Mouse (Mus musculus): ENCODE results near the gene Ssu72. TPM values are rescaled to one million over a fixed set of nuclear protein-coding genes. Genes with fewer than 3 reads are reported as not detected.
"Not testable (repeated sequence)": the region's sequence is repeated elsewhere in the genome, so short reads cannot be mapped to it uniquely, and the experiment has no call there.

Gene Ssu72
- polyA plus RNA-seq, 1 experiment from 2014 or later, result 156 TPM

- H3K36me3 ChIP-seq (ENCODE audit: insufficient read depth), result peaks cover 58% of the 10 kb centered on the region
Observed at GRCm38 (mm10) chr4:155739741-155740636, 35.4 kb downstream of the Ssu72 start.

DNA sequence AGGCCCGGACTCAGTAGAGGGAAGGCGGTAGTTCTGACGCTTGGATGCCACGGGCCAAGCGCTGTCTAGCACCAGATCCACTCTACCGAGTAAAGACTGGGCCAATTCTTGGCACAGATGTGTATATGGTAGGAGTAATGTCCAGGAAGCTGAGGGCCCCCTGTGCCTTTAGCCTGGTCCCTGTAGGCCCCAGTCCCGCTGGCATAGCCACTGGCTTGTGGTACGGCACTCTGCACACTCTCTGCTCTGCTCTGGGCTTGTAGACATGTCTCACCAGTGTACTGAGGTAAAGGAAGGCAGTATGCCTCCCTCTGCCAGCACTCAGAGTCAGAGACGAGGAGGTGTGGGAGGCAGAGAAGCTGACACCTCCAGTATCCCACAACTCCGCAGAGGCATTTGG, 36.1 kb downstream of the Ssu72 start:
- WGBS, result 85% methylated on average over 10 of the region's 10 CpGs
- not testable (repeated sequence) for H3K9ac ChIP-seq; H3K9me3 ChIP-seq (ENCODE audit: low read depth, low read length); H3K4me1 ChIP-seq (ENCODE audit: insufficient read depth); H3K27ac ChIP-seq (ENCODE audit: low read depth); H3K27me3 ChIP-seq (ENCODE audit: insufficient read depth, low read length); H3K4me2 ChIP-seq; H3K4me3 ChIP-seq (ENCODE audit: low read depth, low read length); DNase-seq; ATAC-seq (ENCODE audit: insufficient read depth)
- peaks cover 65% of the 10 kb centered on the region for H3K36me3 ChIP-seq (ENCODE audit: insufficient read depth)

More at GRCm38 (mm10) chr4:155739741-155740636, 35.4 kb downstream of the Ssu72 start:
- no peak overlapping the region for H3K4me3 ChIP-seq (ENCODE audit: low read depth, low read length)
- no peak for TF ChIP-seq CTCF (IDR thresholded peaks at IDR 0.05; ENCODE audit: low read depth)
- H3K9me3 ChIP-seq (ENCODE audit: low read depth, low read length), result no peaks in the 10 kb centered on the region
- H3K4me2 ChIP-seq, result no peak overlapping the region
- H3K27ac ChIP-seq (ENCODE audit: low read depth), result no peak overlapping the region
- H3K27me3 ChIP-seq (ENCODE audit: insufficient read depth, low read length), result no peaks in the 10 kb centered on the region
- DNase-seq, result no peak
- no peaks in the 10 kb centered on the region for H3K4me1 ChIP-seq (ENCODE audit: insufficient read depth)
- ATAC-seq (ENCODE audit: insufficient read depth), result no peak
- 76% methylated on average over 37 of the region's 37 CpGs for WGBS
- H3K9ac ChIP-seq, result no peak overlapping the region

DNA sequence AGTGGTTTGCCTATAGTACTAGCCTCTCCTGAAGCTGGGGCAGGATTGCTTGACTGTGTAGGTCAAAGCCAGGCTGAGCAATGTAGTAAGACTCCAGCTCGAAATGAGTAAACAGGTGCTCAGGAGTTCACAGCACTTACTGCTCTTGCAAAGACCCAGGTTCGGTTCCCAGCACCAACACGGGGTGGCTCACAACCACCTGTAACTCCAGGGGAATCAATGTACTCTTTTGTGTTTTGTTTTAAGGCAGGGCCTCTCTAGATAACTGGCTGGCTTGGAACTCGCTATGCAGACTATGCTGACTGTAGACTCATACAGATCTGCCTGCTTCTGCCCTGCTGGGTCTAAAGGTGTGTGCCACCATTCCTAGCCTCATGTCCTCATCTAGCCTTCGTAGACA, 38.1 kb downstream of the Ssu72 start:
- 87% methylated on average over 5 of the region's 5 CpGs for WGBS
- H3K4me3 ChIP-seq (ENCODE audit: low read depth, low read length), result no peak overlapping the region
- H3K36me3 ChIP-seq (ENCODE audit: insufficient read depth), result peaks cover 85% of the 10 kb centered on the region
- H3K9me3 ChIP-seq (ENCODE audit: low read depth, low read length), result no peaks in the 10 kb centered on the region
- H3K27me3 ChIP-seq (ENCODE audit: insufficient read depth, low read length), result no peaks in the 10 kb centered on the region
- H3K4me1 ChIP-seq (ENCODE audit: insufficient read depth), result no peaks in the 10 kb centered on the region
- no peak for TF ChIP-seq CTCF (IDR thresholded peaks at IDR 0.05; ENCODE audit: low read depth)
- DNase-seq (no peak), ATAC-seq (ENCODE audit: insufficient read depth) (no peak)
- H3K27ac ChIP-seq (ENCODE audit: low read depth), result no peak overlapping the region
- H3K4me2 ChIP-seq, result no peak overlapping the region
- H3K9ac ChIP-seq, result no peak overlapping the region

- no peaks in the 10 kb centered on the region for H3K4me1 ChIP-seq (ENCODE audit: insufficient read depth)
- WGBS, result 92% methylated on average over 8 of the region's 8 CpGs
- H3K9ac ChIP-seq, result no peak overlapping the region
- no peak for TF ChIP-seq CTCF (IDR thresholded peaks at IDR 0.05; ENCODE audit: low read depth)
- no peaks in the 10 kb centered on the region for H3K27me3 ChIP-seq (ENCODE audit: insufficient read depth, low read length)
- no peak overlapping the region for H3K4me3 ChIP-seq (ENCODE audit: low read depth, low read length)
- no peak overlapping the region for H3K4me2 ChIP-seq
- no peak for DNase-seq
- ATAC-seq (ENCODE audit: insufficient read depth), result no peak
- H3K36me3 ChIP-seq (ENCODE audit: insufficient read depth), result peaks cover 96% of the 10 kb centered on the region
- H3K9me3 ChIP-seq (ENCODE audit: low read depth, low read length), result no peaks in the 10 kb centered on the region
- H3K27ac ChIP-seq (ENCODE audit: low read depth), result no peak overlapping the region
Observed at GRCm38 (mm10) chr4:155744474-155744873, 39.9 kb downstream of the Ssu72 start.

DNA sequence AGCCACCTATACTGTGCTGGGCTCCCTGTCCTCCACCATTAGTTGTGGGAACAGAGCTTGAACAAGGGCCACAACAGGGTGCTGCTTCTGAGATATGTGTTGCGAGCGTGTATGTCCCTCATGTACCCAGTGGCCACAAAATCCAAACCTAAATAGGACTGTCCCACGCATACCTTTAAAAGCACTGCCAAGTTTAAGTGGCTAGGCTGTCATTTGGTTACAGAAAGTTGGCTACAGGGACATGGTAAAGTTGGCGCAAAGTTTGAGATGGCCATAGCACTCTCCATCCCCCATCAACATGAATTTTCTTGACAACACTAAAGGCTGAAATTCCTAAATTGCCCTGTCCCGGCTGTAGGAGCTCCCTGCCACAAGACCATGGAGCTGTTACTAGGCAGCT, 40.5 kb downstream of the Ssu72 start:
- Histone ChIP-seq H3K27ac (ENCODE audit: low read depth) (no peak overlapping the region), H3K9ac (no peak overlapping the region), H3K4me1 (ENCODE audit: insufficient read depth) (no peaks in the 10 kb centered on the region), H3K9me3 (ENCODE audit: low read depth, low read length) (no peaks in the 10 kb centered on the region), H3K4me2 (no peak overlapping the region), H3K4me3 (ENCODE audit: low read depth, low read length) (no peak overlapping the region), H3K36me3 (ENCODE audit: insufficient read depth) (peaks cover 96% of the 10 kb centered on the region), H3K27me3 (ENCODE audit: insufficient read depth, low read length) (no peaks in the 10 kb centered on the region)
- no peak for TF ChIP-seq CTCF (IDR thresholded peaks at IDR 0.05; ENCODE audit: low read depth)
- no peak for ATAC-seq (ENCODE audit: insufficient read depth)
- DNase-seq, result no peak
- WGBS, result 92% methylated on average over 5 of the region's 5 CpGs

DNA sequence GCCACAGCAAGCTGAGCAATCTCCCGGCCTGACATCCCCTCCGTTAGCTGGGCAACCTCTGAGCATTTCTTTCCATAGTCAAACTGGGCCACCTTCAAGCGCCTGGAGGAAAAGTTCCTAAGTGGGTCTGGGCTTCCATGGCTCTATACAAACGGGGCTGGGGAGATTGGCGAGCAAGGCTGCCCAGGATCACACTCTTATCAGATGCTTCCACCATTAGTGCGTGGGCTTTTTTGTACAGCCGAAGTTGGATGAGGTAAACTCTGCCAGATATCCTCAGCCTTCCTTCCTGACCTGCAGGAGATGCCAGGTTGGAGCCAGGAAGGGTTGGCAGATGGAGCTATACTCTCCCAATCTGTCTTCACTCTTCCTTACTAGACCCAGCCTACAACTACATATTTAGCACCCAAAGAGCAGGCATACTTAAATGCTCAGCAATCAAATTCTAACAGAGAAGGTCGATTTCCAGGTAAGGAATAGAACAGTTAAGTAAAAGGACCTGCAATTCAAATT, 41.5 kb downstream of the Ssu72 start:
- Histone ChIP-seq H3K9ac (no peak overlapping the region), H3K4me1 (ENCODE audit: insufficient read depth) (no peaks in the 10 kb centered on the region), H3K27me3 (ENCODE audit: insufficient read depth, low read length) (no peaks in the 10 kb centered on the region), H3K27ac (ENCODE audit: low read depth) (no peak overlapping the region), H3K36me3 (ENCODE audit: insufficient read depth) (peaks cover 96% of the 10 kb centered on the region), H3K4me3 (ENCODE audit: low read depth, low read length) (no peak overlapping the region), H3K4me2 (no peak overlapping the region), H3K9me3 (ENCODE audit: low read depth, low read length) (no peaks in the 10 kb centered on the region)
- ATAC-seq (ENCODE audit: insufficient read depth) (no peak), DNase-seq (no peak)
- 81% methylated on average over 8 of the region's 8 CpGs for WGBS
- no peak for TF ChIP-seq CTCF (IDR thresholded peaks at IDR 0.05; ENCODE audit: low read depth)

DNA sequence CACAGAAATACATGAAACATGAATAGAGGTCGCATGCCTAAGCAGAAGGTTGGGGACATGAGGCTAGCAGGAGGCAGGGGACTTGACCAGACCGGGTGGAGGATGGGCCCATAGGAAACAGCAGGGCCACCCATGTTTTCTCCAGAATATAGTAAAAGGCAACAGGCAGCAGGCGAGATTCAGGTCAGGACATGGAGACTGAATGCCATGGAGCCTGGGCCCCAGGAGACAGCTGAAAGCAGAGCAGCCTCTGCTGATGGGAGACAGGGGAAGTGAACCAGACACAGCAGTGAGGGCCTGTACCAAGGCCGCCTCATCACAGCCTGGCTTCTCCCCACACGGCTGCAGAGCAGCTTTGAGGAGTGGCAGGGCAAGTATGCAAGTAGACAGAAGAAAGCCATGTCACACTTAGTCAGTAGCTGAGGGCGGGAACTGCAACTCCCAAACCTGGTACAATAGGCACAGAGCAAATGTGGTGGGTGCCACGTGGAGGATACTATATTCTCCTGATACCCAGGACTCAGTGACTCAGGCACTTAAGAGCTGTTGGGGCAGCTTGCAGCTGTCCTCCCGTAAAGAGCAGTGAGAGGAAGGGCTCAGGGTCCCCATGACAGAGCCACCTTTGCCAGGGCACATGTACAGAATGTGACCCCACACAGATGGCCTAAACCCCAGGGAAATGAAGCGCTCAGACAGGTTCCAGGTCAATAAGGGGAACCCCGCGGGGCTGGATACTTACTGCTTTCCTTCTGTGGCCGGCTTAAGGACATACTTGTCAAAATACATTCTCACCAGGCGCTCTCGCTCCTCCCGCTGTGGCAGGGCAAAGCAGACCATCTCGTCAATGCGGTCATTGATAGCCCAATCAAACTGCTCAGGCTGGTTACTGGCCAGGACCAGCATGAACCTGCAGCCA, 42.2 kb downstream of the Ssu72 start:
- 85% methylated on average over 17 of the region's 17 CpGs for WGBS

More for the DNA sequence above, 42.2 kb downstream of the Ssu72 start:
- Histone ChIP-seq H3K36me3 (ENCODE audit: insufficient read depth) (peaks cover 96% of the 10 kb centered on the region), H3K9me3 (ENCODE audit: low read depth, low read length) (no peaks in the 10 kb centered on the region), H3K4me1 (ENCODE audit: insufficient read depth) (no peaks in the 10 kb centered on the region), H3K27me3 (ENCODE audit: insufficient read depth, low read length) (no peaks in the 10 kb centered on the region), H3K4me2 (no peak overlapping the region), H3K9ac (no peak overlapping the region), H3K27ac (ENCODE audit: low read depth) (no peak overlapping the region), H3K4me3 (ENCODE audit: low read depth, low read length) (no peak overlapping the region)
- ATAC-seq (ENCODE audit: insufficient read depth), result no peak
- TF ChIP-seq CTCF (IDR thresholded peaks at IDR 0.05; ENCODE audit: low read depth), result no peak
- DNase-seq, result no peak

Measured in lung, embryonic 14.5 days (tissue).